8 mouse cellular contexts compared by ENCODE assay signal in genomic region chr9:40575053-40575985, GRCm38 (mm10). TPM values are rescaled to one million over a fixed set of nuclear protein-coding genes. Genes with fewer than 3 reads are reported as not detected.
DNase-seq lines count a peak whose midpoint lies in the region; ATAC-seq and TF ChIP-seq lines count a peak whose summit lies in the region.

No protein-coding gene starts in this region.

- DNase-seq in layer of hippocampus, adult 9-11 months = peak; percentile 23
- no peak for DNase-seq in layer of hippocampus, adult 9-10 months (ENCODE audit: low spot score)
- peak in 1 of 3 experiments; percentile 3 for DNase-seq in liver, embryonic 14.5 days (ENCODE audit: low read depth in 3 of 3, low spot score in 3 of 3)
- no peak for DNase-seq in right cerebral cortex, postnatal 10 days (ENCODE audit: low spot score in 2 of 2)
- DNase-seq in left cerebral cortex, postnatal 36 days (ENCODE audit: low spot score in 2 of 2) = no peak

- no peak overlapping the region for H3K4me3 ChIP-seq in heart, embryonic 14.5 days (ENCODE audit: control insufficient read depth in 1 of 2, insufficient read depth in 1 of 2, low read depth in 1 of 2, low read length in 2 of 2)
- no peak overlapping the region for H3K4me3 ChIP-seq in liver, embryonic 14.5 days (ENCODE audit: insufficient read depth in 1 of 2, low read depth in 2 of 2, low read length in 2 of 2)
- no peak overlapping the region for H3K4me3 ChIP-seq in stomach, embryonic 15.5 days (replicated peaks)

- no peaks in the 10 kb centered on the region for H3K27me3 ChIP-seq in heart, embryonic 14.5 days (ENCODE audit: control insufficient read depth, insufficient read depth, low read length)
- no peaks in the 10 kb centered on the region for H3K27me3 ChIP-seq in liver, embryonic 14.5 days (ENCODE audit: control insufficient read depth, insufficient read depth, low read length)
- H3K27me3 ChIP-seq in stomach, embryonic 15.5 days (replicated peaks) = no peaks in the 10 kb centered on the region

- peak; percentile 30; the same call in 1 of the 2 replicates for TF ChIP-seq EP300 in liver, embryonic 14.5 days (IDR thresholded peaks at IDR 0.05; ENCODE audit: low read depth)

- H3K36me3 ChIP-seq in heart, embryonic 14.5 days (ENCODE audit: control insufficient read depth, insufficient read depth, low read length) = no peaks in the 10 kb centered on the region
- H3K36me3 ChIP-seq in liver, embryonic 14.5 days (replicated peaks; ENCODE audit: control insufficient read depth, insufficient read depth, low read depth) = no peaks in the 10 kb centered on the region
- H3K36me3 ChIP-seq in stomach, embryonic 15.5 days = no peaks in the 10 kb centered on the region

- H3K9me3 ChIP-seq in heart, embryonic 14.5 days (ENCODE audit: control insufficient read depth, low read length) = no peaks in the 10 kb centered on the region
- H3K9me3 ChIP-seq in liver, embryonic 14.5 days (ENCODE audit: control insufficient read depth, low read length) = no peaks in the 10 kb centered on the region
- no peaks in the 10 kb centered on the region for H3K9me3 ChIP-seq in stomach, embryonic 15.5 days

- TF ChIP-seq CTCF in liver, embryonic 14.5 days (IDR thresholded peaks at IDR 0.05; ENCODE audit: low read depth) = no peak

- WGBS in heart, embryonic 14.5 days = 31% methylated on average over 14 of the region's 14 CpGs
- 45% methylated on average over 14 of the region's 14 CpGs for WGBS in liver, embryonic 14.5 days (ENCODE audit: insufficient replicate concordance)
- 44% methylated on average over 14 of the region's 14 CpGs for WGBS in stomach, embryonic 15.5 days

- H3K4me2 ChIP-seq in heart, embryonic 14.5 days (ENCODE audit: low read length) = peak overlapping the region; percentile 37
- H3K4me2 ChIP-seq in liver, embryonic 14.5 days (ENCODE audit: low read depth) = no peak overlapping the region
- H3K4me2 ChIP-seq in stomach, embryonic 15.5 days = no peak overlapping the region

- H3K9ac ChIP-seq in heart, embryonic 14.5 days (ENCODE audit: low read length) = peak overlapping the region; percentile 14; the same call in 1 of the 2 replicates
- no peak overlapping the region for H3K9ac ChIP-seq in liver, embryonic 14.5 days (replicated peaks)
- H3K9ac ChIP-seq in stomach, embryonic 15.5 days = no peak overlapping the region

- peak overlapping the region; percentile 31 to 63 for H3K27ac ChIP-seq in heart, embryonic 14.5 days (replicated peaks in 1 of 2; ENCODE audit: control insufficient read depth in 1 of 2, insufficient read depth in 1 of 2, low read depth in 2 of 2, low read length in 2 of 2)
- no peak overlapping the region for H3K27ac ChIP-seq in liver, embryonic 14.5 days
- peak overlapping the region; percentile 33; the same call in 1 of the 2 replicates for H3K27ac ChIP-seq in stomach, embryonic 15.5 days

- ATAC-seq in common myeloid progenitor, adult 5-6 weeks (replicated peaks; ENCODE audit: low read depth, poor library complexity, severe bottlenecking) = peak; percentile 57
- 0 out of 2 replicates have a peak, but pooled peaks have one; percentile 31 for ATAC-seq in heart, embryonic 14.5 days (ENCODE audit: insufficient number of reproducible peaks, insufficient read depth, low FRiP score, low read depth)
- ATAC-seq in liver, embryonic 14.5 days (ENCODE audit: insufficient read depth) = no peak
- ATAC-seq in stomach, embryonic 15.5 days (ENCODE audit: insufficient read depth, low FRiP score, low read depth) = peak; percentile 35; the same call in 1 of the 2 replicates

- intact Hi-C loops in left cerebral cortex, postnatal 36 days (cut with DNase I) = loop anchor here (5.0 kb wide), 1 partner anchor 43 kb away; the partner anchor contains the start of gene Gramd1b

- peaks cover 8 to 19% of the 10 kb centered on the region in 2 experiments for H3K4me1 ChIP-seq in heart, embryonic 14.5 days (ENCODE audit: control insufficient read depth in 2 of 2, insufficient read depth in 2 of 2, low read length in 2 of 2)
- H3K4me1 ChIP-seq in liver, embryonic 14.5 days (replicated peaks; ENCODE audit: control insufficient read depth in 2 of 2, insufficient read depth in 2 of 2, low read length in 1 of 2) = peaks cover 0 to 5% of the 10 kb centered on the region in 2 experiments; a peak in 1 of 4 replicates
- H3K4me1 ChIP-seq in stomach, embryonic 15.5 days = 0 out of 2 replicates have a peak, but pooled peaks cover 5% of the 10 kb centered on the region

RNA-seq across cellular contexts. Expression of gene Gramd1b, which starts 44.1 kb away (rescaled TPM):
- 5.8 and 8.5 TPM in 2 replicates for total RNA-seq in common myeloid progenitor, adult 5-6 weeks (2017)
- polyA plus RNA-seq in heart, embryonic 14.5 days (2014; fragmentation: Nextera tagmentation; extraction: Ambion mirVana) = 6.1 and 6.5 TPM in 2 replicates
- polyA plus RNA-seq in liver, embryonic 14.5 days (2012; rRNA removed) = 1.0 TPM in 2 replicates
- polyA plus RNA-seq in liver, embryonic 14.5 days (2014; fragmentation: Nextera tagmentation; extraction: Ambion mirVana) = 0.48 and 0.71 TPM in 2 replicates
- 4.0 and 4.8 TPM in 2 replicates for polyA plus RNA-seq in stomach, embryonic 15.5 days (2015; fragmentation: Nextera tagmentation; extraction: Ambion mirVana)
- 100 to 1,000 TPM; 146 to 182 TPM for total RNA-seq in left cerebral cortex, postnatal 36 days (2021)
